11 mouse cellular contexts compared by ENCODE assay signal in the genomic region with DNA sequence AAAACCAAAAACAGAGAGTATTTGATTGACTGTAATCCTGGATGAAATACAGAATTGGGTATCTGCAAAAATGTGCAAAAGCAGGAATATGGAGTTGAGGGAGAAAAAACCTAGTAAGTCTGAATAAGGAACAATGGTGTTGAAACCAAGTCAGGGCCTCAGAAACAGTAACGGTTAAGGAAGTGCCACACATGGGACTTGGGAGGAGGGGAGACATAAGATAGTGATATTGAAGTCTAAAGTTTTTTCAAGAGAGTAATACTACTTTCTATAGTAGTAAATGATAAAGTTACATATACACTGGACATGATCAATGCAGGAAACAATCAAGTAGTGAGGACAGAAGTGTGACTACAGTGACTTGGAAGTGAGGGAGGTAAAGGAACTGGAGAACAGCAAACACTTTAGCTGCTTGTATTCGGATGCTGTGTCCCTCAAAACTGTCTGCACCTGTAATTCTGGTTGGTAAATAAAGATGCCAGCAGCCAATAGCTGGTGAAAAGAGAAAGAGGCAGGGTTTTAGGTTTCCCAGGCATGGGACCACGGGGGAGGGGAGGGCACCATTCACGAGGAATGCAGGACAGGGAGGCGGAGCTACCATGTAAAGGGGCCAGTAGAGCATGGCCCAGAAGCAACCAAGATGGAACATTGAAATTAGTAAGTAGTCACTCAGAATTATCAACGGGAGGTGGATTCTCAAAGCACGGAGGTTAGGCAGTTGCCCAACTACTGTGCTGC. TPM values are rescaled to one million over a fixed set of nuclear protein-coding genes. Genes with fewer than 3 reads are reported as not detected.
DNase-seq lines count a peak whose midpoint lies in the region; ATAC-seq and TF ChIP-seq lines count a peak whose summit lies in the region.
"Had no signal": no experiment of that assay in that cellular context is flagged by ENCODE, and none has a peak within 500 bp of the region (broad histone marks: within the 10 kb centered on the region; RNA-seq: fewer than 3 reads in every experiment).

No protein-coding gene starts in this region.

- WGBS in heart, embryonic 11.5 days (ENCODE audit: insufficient replicate concordance): 39% methylated on average over 7 of the region's 7 CpGs
- WGBS in liver, postnatal 0 days (ENCODE audit: insufficient replicate concordance): 33% methylated on average over 7 of the region's 7 CpGs
- 38% methylated on average over 7 of the region's 7 CpGs for WGBS in stomach, postnatal 0 days
- 45% methylated on average over 7 of the region's 7 CpGs for WGBS in hindbrain, embryonic 13.5 days
- 52% methylated on average over 7 of the region's 7 CpGs for WGBS in forebrain, embryonic 12.5 days

- no peak overlapping the region for H3K27ac ChIP-seq in heart, embryonic 11.5 days (ENCODE audit: low read depth, low read length)
- peak overlapping the region; percentile 62 for H3K27ac ChIP-seq in liver, postnatal 0 days (ENCODE audit: low read depth)
- H3K27ac ChIP-seq in stomach, postnatal 0 days (replicated peaks): peak overlapping the region; percentile 58; the same call in 1 of the 2 replicates
- no peak overlapping the region for H3K27ac ChIP-seq in hindbrain, embryonic 13.5 days
- H3K27ac ChIP-seq in forebrain, embryonic 12.5 days: no peak overlapping the region
- H3K27ac ChIP-seq: layer of hippocampus, adult 2 months; limb, embryonic 12.5 days had no signal

- H3K4me3 ChIP-seq in heart, embryonic 11.5 days (ENCODE audit: low read depth, low read length): no peak overlapping the region
- no peak overlapping the region for H3K4me3 ChIP-seq in liver, postnatal 0 days (ENCODE audit: low read depth, low read length)
- H3K4me3 ChIP-seq in stomach, postnatal 0 days (ENCODE audit: low read depth, low read length): no peak overlapping the region
- no peak overlapping the region for H3K4me3 ChIP-seq in hindbrain, embryonic 13.5 days
- H3K4me3 ChIP-seq in forebrain, embryonic 12.5 days (replicated peaks): no peak overlapping the region
- H3K4me3 ChIP-seq: layer of hippocampus, adult 2 months; limb, embryonic 12.5 days had no signal

- no peaks in the 10 kb centered on the region for H3K36me3 ChIP-seq in heart, embryonic 11.5 days (ENCODE audit: control insufficient read depth, insufficient read depth, low read length)
- H3K36me3 ChIP-seq in liver, postnatal 0 days (replicated peaks; ENCODE audit: insufficient read depth, low read length): no peaks in the 10 kb centered on the region; the same call in 1 of the 2 replicates
- no peaks in the 10 kb centered on the region for H3K36me3 ChIP-seq in stomach, postnatal 0 days (ENCODE audit: control insufficient read depth, insufficient read depth, low read length)
- H3K36me3 ChIP-seq in hindbrain, embryonic 13.5 days: no peaks in the 10 kb centered on the region
- H3K36me3 ChIP-seq in forebrain, embryonic 12.5 days (replicated peaks): no peaks in the 10 kb centered on the region
- H3K36me3 ChIP-seq: limb, embryonic 12.5 days had no signal

- no peak for ATAC-seq in heart, embryonic 11.5 days (replicated peaks; ENCODE audit: insufficient number of reproducible peaks, low FRiP score, low TSS enrichment)
- no peak for ATAC-seq in liver, postnatal 0 days
- 0 out of 2 replicates have a peak, but pooled peaks have one; percentile 21 for ATAC-seq in stomach, postnatal 0 days (ENCODE audit: low FRiP score, low TSS enrichment)
- ATAC-seq in hindbrain, embryonic 13.5 days (ENCODE audit: low FRiP score): no peak
- no peak for ATAC-seq in forebrain, embryonic 12.5 days (ENCODE audit: low FRiP score)

- H3K4me1 ChIP-seq in heart, embryonic 11.5 days (ENCODE audit: control insufficient read depth, insufficient read depth, low read length): peaks cover 60% of the 10 kb centered on the region
- peaks cover 71% of the 10 kb centered on the region for H3K4me1 ChIP-seq in liver, postnatal 0 days (ENCODE audit: insufficient read depth)
- H3K4me1 ChIP-seq in stomach, postnatal 0 days (replicated peaks; ENCODE audit: control insufficient read depth, insufficient read depth): peaks cover 16% of the 10 kb centered on the region
- peaks cover 64% of the 10 kb centered on the region for H3K4me1 ChIP-seq in hindbrain, embryonic 13.5 days (replicated peaks)
- peaks cover 42% of the 10 kb centered on the region for H3K4me1 ChIP-seq in forebrain, embryonic 12.5 days

- H3K27me3 ChIP-seq in heart, embryonic 11.5 days (ENCODE audit: control insufficient read depth, insufficient read depth, low read length): no peaks in the 10 kb centered on the region
- H3K27me3 ChIP-seq in liver, postnatal 0 days (ENCODE audit: insufficient read depth, low read length): no peaks in the 10 kb centered on the region
- no peaks in the 10 kb centered on the region for H3K27me3 ChIP-seq in stomach, postnatal 0 days (ENCODE audit: control insufficient read depth, insufficient read depth, low read length)
- no peaks in the 10 kb centered on the region for H3K27me3 ChIP-seq in hindbrain, embryonic 13.5 days
- no peaks in the 10 kb centered on the region for H3K27me3 ChIP-seq in forebrain, embryonic 12.5 days
- H3K27me3 ChIP-seq: limb, embryonic 12.5 days had no signal

- DNase-seq in heart, postnatal 25 days (ENCODE audit: low spot score): no peak
- peak; percentile 42 to 58 for DNase-seq in lung, adult 18-20 months
- no peak for DNase-seq in lung, postnatal 25 days (ENCODE audit: low spot score)
- DNase-seq in liver, postnatal 0 days: no peak
- DNase-seq in stomach, postnatal 0 days (ENCODE audit: low spot score): peak; percentile 51
- DNase-seq: heart, postnatal 4 days had no signal

- no peak for TF ChIP-seq EP300 in liver, postnatal 0 days (IDR thresholded peaks at IDR 0.05; ENCODE audit: low read depth)
- TF ChIP-seq EP300 in stomach, postnatal 0 days (optimal IDR thresholded peaks at IDR 0.05): no peak

- intact Hi-C loops in heart, postnatal 25 days (cut with DNase I): no loop called here

- H3K4me2 ChIP-seq in heart, embryonic 11.5 days: 0 out of 2 replicates have a peak overlapping the region, but pooled peaks have one; percentile 7
- peak overlapping the region; percentile 52 for H3K4me2 ChIP-seq in liver, postnatal 0 days (ENCODE audit: low read depth, low read length)
- peak overlapping the region; percentile 31; the same call in 1 of the 2 replicates for H3K4me2 ChIP-seq in stomach, postnatal 0 days (replicated peaks; ENCODE audit: low read depth)
- H3K4me2 ChIP-seq in hindbrain, embryonic 13.5 days: no peak overlapping the region
- no peak overlapping the region for H3K4me2 ChIP-seq in forebrain, embryonic 12.5 days
- H3K4me2 ChIP-seq: limb, embryonic 12.5 days had no signal

- no peak for TF ChIP-seq CTCF in liver, postnatal 0 days (IDR thresholded peaks at IDR 0.05; ENCODE audit: low read depth)
- TF ChIP-seq CTCF in stomach, postnatal 0 days (IDR thresholded peaks at IDR 0.05; ENCODE audit: low read depth): no peak

- H3K9ac ChIP-seq in heart, embryonic 11.5 days (ENCODE audit: low read depth, low read length): no peak overlapping the region
- peak overlapping the region; percentile 21; the same call in 1 of the 2 replicates for H3K9ac ChIP-seq in liver, postnatal 0 days (replicated peaks)
- H3K9ac ChIP-seq in stomach, postnatal 0 days (ENCODE audit: low read length): no peak overlapping the region
- H3K9ac ChIP-seq in hindbrain, embryonic 13.5 days: no peak overlapping the region
- no peak overlapping the region for H3K9ac ChIP-seq in forebrain, embryonic 12.5 days
- H3K9ac ChIP-seq: limb, embryonic 12.5 days had no signal

- H3K9me3 ChIP-seq in heart, embryonic 11.5 days (replicated peaks; ENCODE audit: control insufficient read depth, low read length): no peaks in the 10 kb centered on the region
- no peaks in the 10 kb centered on the region for H3K9me3 ChIP-seq in liver, postnatal 0 days (ENCODE audit: low read length)
- H3K9me3 ChIP-seq in stomach, postnatal 0 days (ENCODE audit: control insufficient read depth, low read length): no peaks in the 10 kb centered on the region
- no peaks in the 10 kb centered on the region for H3K9me3 ChIP-seq in hindbrain, embryonic 13.5 days
- no peaks in the 10 kb centered on the region for H3K9me3 ChIP-seq in forebrain, embryonic 12.5 days
- H3K9me3 ChIP-seq: limb, embryonic 12.5 days had no signal

RNA-seq across cellular contexts. Expression of a gene that starts 5.6 kb away (rescaled TPM):
- polyA plus RNA-seq in heart, embryonic 11.5 days (2014; fragmentation: Nextera tagmentation; extraction: Ambion mirVana): 172 and 173 TPM in 2 replicates
- total RNA-seq in heart, postnatal 25 days (2021): 10 to 100 TPM; 86.2 to 88.8 TPM
- polyA plus RNA-seq in liver, postnatal 0 days (2015; fragmentation: Nextera tagmentation; extraction: Ambion mirVana): 84.0 and 93.8 TPM in 2 replicates
- polyA plus RNA-seq in stomach, postnatal 0 days (2015; fragmentation: Nextera tagmentation; extraction: Ambion mirVana): 203 and 210 TPM in 2 replicates
- 257 and 265 TPM in 2 replicates for polyA plus RNA-seq in hindbrain, embryonic 13.5 days (2015; fragmentation: Nextera tagmentation; extraction: Ambion mirVana)
- 236 and 246 TPM in 2 replicates for polyA plus RNA-seq in forebrain, embryonic 12.5 days (2016; fragmentation: Nextera tagmentation; extraction: Ambion mirVana)

RNA-seq across cellular contexts. Expression of a gene that starts 34.2 kb away (rescaled TPM):
- polyA plus RNA-seq in heart, embryonic 11.5 days (2014; fragmentation: Nextera tagmentation; extraction: Ambion mirVana): not detected in 2 replicates
- not detected for total RNA-seq in heart, postnatal 25 days (2021)
- not detected in 2 replicates for polyA plus RNA-seq in liver, postnatal 0 days (2015; fragmentation: Nextera tagmentation; extraction: Ambion mirVana)
- polyA plus RNA-seq in stomach, postnatal 0 days (2015; fragmentation: Nextera tagmentation; extraction: Ambion mirVana): not detected in 2 replicates
- 0.18 TPM in 1 of 2 replicates, not detected in the other for polyA plus RNA-seq in hindbrain, embryonic 13.5 days (2015; fragmentation: Nextera tagmentation; extraction: Ambion mirVana)
- polyA plus RNA-seq in forebrain, embryonic 12.5 days (2016; fragmentation: Nextera tagmentation; extraction: Ambion mirVana): 0.17 and 0.28 TPM in 2 replicates
- total RNA-seq: layer of hippocampus, adult 2 months had no signal

Comparison
In these comparisons a context has a peak if more than half of its experiments do, and no peak if none do; other contexts are left out.
1. DNase-seq: peak in lung, adult 18-20 months (2 of 2) and stomach, postnatal 0 days (single experiment); none in heart, postnatal 25 days (single experiment), lung, postnatal 25 days (single experiment) and liver, postnatal 0 days (single experiment).
2. H3K27ac ChIP-seq: peak in liver, postnatal 0 days (single experiment) and stomach, postnatal 0 days (single experiment); none in heart, embryonic 11.5 days (single experiment), hindbrain, embryonic 13.5 days (single experiment) and forebrain, embryonic 12.5 days (single experiment).
3. H3K4me2 ChIP-seq: peak in heart, embryonic 11.5 days (single experiment), liver, postnatal 0 days (single experiment) and stomach, postnatal 0 days (single experiment); none in hindbrain, embryonic 13.5 days (single experiment) and forebrain, embryonic 12.5 days (single experiment).